Mouse (Mus musculus) Muller cell, postnatal 12 days (primary cell): Measurements from ENCODE around the gene Slc25a17.
A peak's percentile ranks its signal among the peaks of the same experiment; 100 is the strongest.

ENCODE experiments used
- DNase-seq: peaks from one replicate; pipeline ENCODE4 v3.0.0-alpha.2; 2015; ENCODE audit errors: inconsistent ontology term

Gene Slc25a17

GRCm38 (mm10) chr15:81355146-81355761, 5.4 kb downstream of the Slc25a17 start:
- no peak for DNase-seq

GRCm38 (mm10) chr15:81352638-81353037, 8.0 kb downstream of the Slc25a17 start:
- DNase-seq = no peak

- peak; percentile 9 for DNase-seq
Measured at GRCm38 (mm10) chr15:81350401-81350800, 10.2 kb downstream of the Slc25a17 start.

GRCm38 (mm10) chr15:81348366-81348765, 12.2 kb downstream of the Slc25a17 start:
- DNase-seq = no peak

GRCm38 (mm10) chr15:81347466-81347865, 13.1 kb downstream of the Slc25a17 start:
- DNase-seq = no peak

- no peak for DNase-seq
Measured at GRCm38 (mm10) chr15:81341426-81341825, 19.2 kb downstream of the Slc25a17 start.

- no peak for DNase-seq
Measured at GRCm38 (mm10) chr15:81339158-81339557, 21.5 kb downstream of the Slc25a17 start.

- DNase-seq = no peak
Measured at GRCm38 (mm10) chr15:81336466-81336865, 24.1 kb downstream of the Slc25a17 start.

- no peak for DNase-seq
Measured at GRCm38 (mm10) chr15:81332517-81332916, 28.1 kb downstream of the Slc25a17 start.

- no peak for DNase-seq
Measured at GRCm38 (mm10) chr15:81330816-81331433, 29.7 kb downstream of the Slc25a17 start.

GRCm38 (mm10) chr15:81329721-81330369, 30.8 kb downstream of the Slc25a17 start:
- no peak for DNase-seq

GRCm38 (mm10) chr15:81327501-81327900, 33.1 kb downstream of the Slc25a17 start:
- no peak for DNase-seq

GRCm38 (mm10) chr15:81324979-81325378, 35.6 kb downstream of the Slc25a17 start:
- no peak for DNase-seq

GRCm38 (mm10) chr15:81320137-81320536, 40.5 kb downstream of the Slc25a17 start:
- no peak for DNase-seq

GRCm38 (mm10) chr15:81319462-81319861, 41.1 kb downstream of the Slc25a17 start:
- no peak for DNase-seq

GRCm38 (mm10) chr15:81313928-81314327, 46.7 kb downstream of the Slc25a17 start:
- DNase-seq = no peak

GRCm38 (mm10) chr15:81311026-81311425, 49.6 kb downstream of the Slc25a17 start:
- peak; percentile 66 for DNase-seq

- no peak for DNase-seq
Measured at GRCm38 (mm10) chr15:81310353-81310752, 50.3 kb downstream of the Slc25a17 start.

GRCm38 (mm10) chr15:81308038-81308437, 52.6 kb downstream of the Slc25a17 start:
- no peak for DNase-seq

GRCm38 (mm10) chr15:81306501-81306900, 54.1 kb downstream of the Slc25a17 start:
- DNase-seq = no peak

GRCm38 (mm10) chr15:81305035-81305434, 55.6 kb downstream of the Slc25a17 start:
- no peak for DNase-seq

GRCm38 (mm10) chr15:81304006-81304405, 56.6 kb downstream of the Slc25a17 start:
- DNase-seq = no peak
